ENCODE assay signal across 1 mouse cellular context in genomic region chr16:10416866-10417265, GRCm38 (mm10).
TF ChIP-seq lines count a peak whose summit lies in the region.

No protein-coding gene starts in this region.

TF ChIP-seq in CH12.LX, 34 proteins besides CTCF, POLR2A, EP300 and RAD21 (continued from another document):
- TF ChIP-seq MAFK (IDR thresholded peaks at IDR 0.05; ENCODE audit: insufficient replicate concordance, low read length) (no peak), ZKSCAN1 (IDR thresholded peaks at IDR 0.05; ENCODE audit: borderline replicate concordance, low read depth, low read length) (no peak), CHD1 (IDR thresholded peaks at IDR 0.05; ENCODE audit: low read depth, low read length) (no peak), MAX (IDR thresholded peaks at IDR 0.05; ENCODE audit: low read length) (no peak), IRF4 (IDR thresholded peaks at IDR 0.05; ENCODE audit: low read depth, low read length) (no peak; the same call in 1 of the 2 replicates), SMC3 (IDR thresholded peaks at IDR 0.05; ENCODE audit: low read depth, low read length) (peak; percentile 69), ZC3H11A (IDR thresholded peaks at IDR 0.05; ENCODE audit: low read depth, low read length) (no peak), JUND (conservative IDR thresholded peaks at IDR 0.05; ENCODE audit: low read depth, low read length) (no peak), RCOR1 (conservative IDR thresholded peaks at IDR 0.05; ENCODE audit: low read depth, low read length) (no peak; the same call in 1 of the 2 replicates), SIN3A (IDR thresholded peaks at IDR 0.05; ENCODE audit: low read length) (no peak), KAT2A (IDR thresholded peaks at IDR 0.05; ENCODE audit: insufficient replicate concordance, low read length) (no peak)
TF ChIP-seq in CH12.LX: peak in this region for 4.
